Mouse (Mus musculus) G1E (cell line): ENCODE data around the gene Casc1.

Experiments
- CTCF ChIP-seq: IDR thresholded peaks from 2 replicates; pipeline ENCODE4 v1.5.1; 2012; ENCODE audit warnings: low read depth, low read length, inconsistent platforms, mixed read lengths
- GATA1 ChIP-seq: IDR thresholded peaks from 2 replicates; pipeline ENCODE4 v1.6.1; 2012; ENCODE audit warnings: borderline replicate concordance, low read length, inconsistent platforms, mixed read lengths
- GATA2 ChIP-seq: IDR thresholded peaks from 2 replicates; pipeline ENCODE4 v1.6.1; 2012; ENCODE audit warnings: low read depth, low read length, inconsistent platforms, borderline replicate concordance
- TAL1 ChIP-seq: conservative IDR thresholded peaks from 2 replicates; pipeline ENCODE4 v1.6.1; 2012; ENCODE audit warnings: low read depth, low read length, inconsistent platforms, mixed read lengths

GRCm38 (mm10) chr6:145160581-145160980 is 50.2 kb downstream of the Casc1 start:
- no peak for TF ChIP-seq CTCF
- TF ChIP-seq TAL1 = no peak
- TF ChIP-seq GATA1 = no peak
- TF ChIP-seq GATA2 = no peak
